Mouse (Mus musculus): Measurements from ENCODE around the gene Etnk1.

DNA sequence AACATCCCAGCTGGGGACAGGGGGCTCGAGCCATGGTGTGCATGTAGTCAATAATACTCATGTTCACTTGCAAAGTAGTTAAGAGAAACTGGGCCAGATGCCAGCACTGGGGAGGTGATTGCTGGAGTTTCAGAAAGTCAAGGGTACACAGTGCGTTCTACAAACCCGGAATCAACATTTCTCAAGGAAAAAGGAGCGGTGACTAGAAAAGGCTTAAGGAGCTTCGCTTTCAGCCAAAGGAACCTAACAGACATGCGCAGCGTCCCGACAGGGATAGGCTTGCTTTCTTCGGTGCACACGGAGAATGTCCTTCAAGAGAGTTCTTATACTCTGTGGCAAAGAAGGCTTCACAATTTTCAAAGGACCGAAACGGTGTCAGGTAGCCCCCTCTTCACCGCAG lies 12.1 kb upstream of the Etnk1 start:
- TF ChIP-seq TAL1 (IDR thresholded peaks at IDR 0.05; ENCODE audit: low read length), result no peak
- TF ChIP-seq GATA1 (IDR thresholded peaks at IDR 0.05; ENCODE audit: low read length), result no peak

Data from erythroblast, embryonic 14.5 days (primary cell).